Mouse (Mus musculus): ENCODE results near the gene Baiap2. TPM values are rescaled to one million over a fixed set of nuclear protein-coding genes. Genes with fewer than 3 reads are reported as not detected.
A peak's percentile ranks its signal among the peaks of the same experiment; 100 is the strongest.

Baiap2 gene
- total RNA-seq, 2 experiments from 2014 or later, result 249 to 287 TPM

DNA sequence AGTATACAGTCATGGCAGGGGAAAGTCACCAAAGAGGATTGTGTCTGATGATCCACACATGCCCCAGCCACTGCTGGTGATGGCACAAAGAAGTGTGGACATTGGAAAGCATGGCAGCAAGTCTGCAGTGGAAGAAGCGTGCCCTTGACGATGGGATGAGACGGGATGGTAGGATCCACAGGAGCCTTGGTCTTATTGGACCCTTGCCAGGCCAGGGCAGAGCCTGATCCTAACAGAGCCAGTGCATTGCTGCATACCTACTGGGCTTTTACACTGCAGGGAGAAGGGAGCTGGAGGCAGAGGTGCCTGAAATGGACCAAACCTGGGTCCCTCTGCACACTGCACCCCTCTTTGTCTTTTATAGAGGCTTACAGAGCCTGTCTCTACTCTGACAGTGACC, 8.0 kb downstream of the Baiap2 start:
- Histone ChIP-seq H3K27ac (no peak overlapping the region), H3K4me3 (no peak overlapping the region)
- no peak for TF ChIP-seq CTCF (IDR thresholded peaks at IDR 0.05)
- intact Hi-C loops (cut with DNase I), result no loop called here
- no peak for DNase-seq (ENCODE audit: extremely low spot score in 1 of 2, low spot score in 2 of 2)

- Histone ChIP-seq H3K4me3 (no peak overlapping the region), H3K27ac (no peak overlapping the region; the same call in 1 of the 2 replicates)
- intact Hi-C loops (cut with DNase I), result no loop called here
- DNase-seq (ENCODE audit: extremely low spot score in 1 of 2, low spot score in 2 of 2), result no peak
- no peak for TF ChIP-seq CTCF (IDR thresholded peaks at IDR 0.05)
Observed at GRCm38 (mm10) chr11:119951326-119951725, 8.8 kb downstream of the Baiap2 start.

DNA sequence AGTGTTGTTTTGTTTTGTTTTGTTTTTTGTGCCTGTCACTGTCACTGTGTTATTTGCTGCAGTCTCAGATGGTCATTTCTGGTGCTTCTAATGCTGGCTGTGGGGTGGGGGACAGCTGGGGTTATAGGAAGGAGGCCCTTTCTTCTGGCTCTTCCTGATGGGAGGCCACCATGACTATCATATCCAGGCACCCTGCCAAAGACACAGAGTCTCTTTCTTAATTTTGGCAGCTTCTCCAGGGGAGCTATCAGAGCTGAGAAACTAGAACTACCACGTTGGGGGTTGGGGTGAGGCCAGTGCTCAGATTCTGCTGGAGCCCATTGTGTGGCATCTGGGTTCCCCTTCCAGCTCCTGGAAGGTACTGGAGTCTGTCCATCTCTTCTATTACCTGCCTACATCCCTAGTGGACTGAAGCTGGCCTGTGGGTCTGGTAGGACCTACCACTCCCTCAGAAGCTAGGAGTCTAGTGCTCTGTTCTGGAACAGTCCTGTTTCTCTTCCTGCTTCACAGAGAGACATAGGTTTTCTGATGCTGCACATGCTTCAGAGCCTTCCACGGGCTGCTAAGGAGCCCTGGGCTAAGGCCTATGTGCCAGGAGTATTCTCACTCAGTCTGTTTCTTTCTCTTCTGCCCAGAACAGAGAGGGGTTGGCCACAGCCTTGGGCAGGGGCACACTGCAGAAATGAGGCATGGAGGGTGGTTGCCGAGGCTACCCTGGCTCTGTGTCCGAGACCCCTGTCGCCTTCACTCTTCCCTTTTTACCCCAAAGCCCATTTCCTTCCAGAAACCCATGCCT, 10.1 kb downstream of the Baiap2 start:
- no peak for DNase-seq (ENCODE audit: extremely low spot score in 1 of 2, low spot score in 2 of 2)
- intact Hi-C loops (cut with DNase I), result no loop called here
- Histone ChIP-seq H3K4me3 (no peak overlapping the region), H3K27ac (peak overlapping the region; percentile 10; the same call in 1 of the 2 replicates)
- no peak for TF ChIP-seq CTCF (IDR thresholded peaks at IDR 0.05)

DNA sequence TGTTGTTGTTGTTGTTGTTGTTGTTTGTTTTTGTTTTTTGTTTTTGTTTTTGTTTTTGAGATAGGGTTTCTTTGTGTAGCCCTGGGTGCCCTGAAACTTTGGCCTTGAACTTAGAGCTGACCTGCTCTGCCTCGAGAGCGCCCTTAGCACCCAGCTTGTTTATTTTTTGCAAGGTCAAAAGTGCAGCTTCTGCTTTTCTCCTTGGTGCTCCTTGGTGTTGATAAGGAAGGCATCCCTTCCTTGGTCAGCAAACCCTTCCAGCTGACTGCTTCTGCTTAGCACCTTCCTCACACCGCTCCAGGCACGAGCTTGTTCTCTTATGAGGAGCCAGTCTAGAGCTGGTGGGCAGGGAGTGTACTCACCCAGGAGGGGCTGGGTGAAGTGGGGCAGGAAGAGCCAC, 11.7 kb downstream of the Baiap2 start:
- TF ChIP-seq CTCF (IDR thresholded peaks at IDR 0.05), result no peak
- DNase-seq (ENCODE audit: extremely low spot score in 1 of 2, low spot score in 2 of 2), result no peak
- intact Hi-C loops (cut with DNase I), result no loop called here
- H3K4me3 ChIP-seq, result no peak overlapping the region
- H3K27ac ChIP-seq, result no peak overlapping the region; the same call in 1 of the 2 replicates

- peak overlapping the region; percentile 41; the same call in 1 of the 2 replicates for H3K27ac ChIP-seq
Observed at GRCm38 (mm10) chr11:119954749-119955337, 12.3 kb downstream of the Baiap2 start.

GRCm38 (mm10) chr11:119955432-119955831, 12.9 kb downstream of the Baiap2 start:
- no peak for TF ChIP-seq CTCF (IDR thresholded peaks at IDR 0.05)
- no peak for DNase-seq (ENCODE audit: extremely low spot score in 1 of 2, low spot score in 2 of 2)
- intact Hi-C loops (cut with DNase I), result no loop called here
- no peak overlapping the region for H3K4me3 ChIP-seq
- H3K27ac ChIP-seq, result peak overlapping the region; percentile 3; the same call in 1 of the 2 replicates

More at GRCm38 (mm10) chr11:119954749-119955337, 12.3 kb downstream of the Baiap2 start:
- intact Hi-C loops (cut with DNase I), result no loop called here
- no peak for DNase-seq (ENCODE audit: extremely low spot score in 1 of 2, low spot score in 2 of 2)
- TF ChIP-seq CTCF (IDR thresholded peaks at IDR 0.05), result no peak
- H3K4me3 ChIP-seq, result no peak overlapping the region

DNA sequence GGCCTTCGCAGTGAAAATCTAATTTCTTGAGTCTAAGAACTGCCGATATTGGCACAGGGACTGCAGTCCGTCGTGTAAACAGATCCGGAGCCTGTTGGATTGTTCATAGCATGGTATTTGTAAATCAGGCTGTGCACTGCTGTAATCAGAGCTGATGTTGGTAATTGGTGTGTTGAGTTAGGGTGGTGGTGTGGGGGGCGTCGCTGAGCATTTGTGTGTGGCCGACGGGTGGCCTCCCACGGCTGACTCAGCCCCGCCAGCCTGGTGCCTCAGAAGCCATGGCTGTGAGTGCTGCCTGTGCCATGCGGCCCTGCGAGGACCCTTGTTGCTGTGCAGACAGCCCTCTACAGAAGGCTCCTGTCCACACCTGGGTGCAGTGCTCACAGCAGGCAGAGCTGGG, 14.0 kb downstream of the Baiap2 start:
- intact Hi-C loops (cut with DNase I), result no loop called here
- DNase-seq (ENCODE audit: extremely low spot score in 1 of 2, low spot score in 2 of 2), result no peak
- TF ChIP-seq CTCF (IDR thresholded peaks at IDR 0.05), result no peak
- Histone ChIP-seq H3K27ac (peak overlapping the region; percentile 37; the same call in 1 of the 2 replicates), H3K4me3 (no peak overlapping the region)

GRCm38 (mm10) chr11:119958856-119959255, 16.3 kb downstream of the Baiap2 start:
- intact Hi-C loops (cut with DNase I), result no loop called here
- Histone ChIP-seq H3K4me3 (no peak overlapping the region), H3K27ac (peak overlapping the region; percentile 78)
- no peak for TF ChIP-seq CTCF (IDR thresholded peaks at IDR 0.05)
- no peak for DNase-seq (ENCODE audit: extremely low spot score in 1 of 2, low spot score in 2 of 2)

- no peak for TF ChIP-seq CTCF (IDR thresholded peaks at IDR 0.05)
- intact Hi-C loops (cut with DNase I), result loop anchor here (2.0 kb wide), 1 partner anchor 31 kb away; no protein-coding TSS in a partner anchor
- H3K27ac ChIP-seq, result peak overlapping the region; percentile 78
- no peak for DNase-seq (ENCODE audit: extremely low spot score in 1 of 2, low spot score in 2 of 2)
- no peak overlapping the region for H3K4me3 ChIP-seq
Observed at GRCm38 (mm10) chr11:119959714-119960113, 17.2 kb downstream of the Baiap2 start.

GRCm38 (mm10) chr11:119960671-119961070, 18.1 kb downstream of the Baiap2 start:
- Histone ChIP-seq H3K27ac (peak overlapping the region; percentile 75), H3K4me3 (no peak overlapping the region)
- intact Hi-C loops (cut with DNase I), result loop anchor here (2.0 kb wide), 1 partner anchor 30 kb away; no protein-coding TSS in a partner anchor
- no peak for DNase-seq (ENCODE audit: extremely low spot score in 1 of 2, low spot score in 2 of 2)
- no peak for TF ChIP-seq CTCF (IDR thresholded peaks at IDR 0.05)

DNA sequence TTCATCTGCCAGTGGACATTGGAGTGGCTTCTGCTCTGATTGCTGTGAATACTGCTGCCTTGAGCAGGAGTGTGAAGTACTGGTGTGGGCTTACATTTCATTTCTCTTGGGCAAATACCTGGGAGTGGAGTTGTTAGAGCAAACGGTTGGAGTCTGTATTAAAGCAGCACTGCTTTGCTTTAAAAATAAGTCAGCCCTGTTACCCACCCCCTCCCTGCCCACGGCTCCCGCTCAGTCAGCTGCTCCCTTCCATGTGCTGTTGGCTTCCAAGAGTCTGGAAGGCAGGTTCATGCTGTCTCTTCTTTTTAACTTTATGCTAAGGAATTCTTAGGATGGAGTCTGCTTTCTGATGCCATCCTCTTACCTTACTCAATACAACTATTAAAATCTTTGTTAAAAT, 18.9 kb downstream of the Baiap2 start:
- no peak for DNase-seq (ENCODE audit: extremely low spot score in 1 of 2, low spot score in 2 of 2)

GRCm38 (mm10) chr11:119965053-119965452, 22.5 kb downstream of the Baiap2 start:
- Histone ChIP-seq H3K4me3 (no peak overlapping the region), H3K27ac (no peak overlapping the region; the same call in 1 of the 2 replicates)
- TF ChIP-seq CTCF (IDR thresholded peaks at IDR 0.05), result no peak
- intact Hi-C loops (cut with DNase I), result no loop called here
- no peak for DNase-seq (ENCODE audit: extremely low spot score in 1 of 2, low spot score in 2 of 2)

More for the DNA sequence above, 18.9 kb downstream of the Baiap2 start:
- no peak overlapping the region for H3K4me3 ChIP-seq
- TF ChIP-seq CTCF (IDR thresholded peaks at IDR 0.05), result no peak
- H3K27ac ChIP-seq, result peak overlapping the region; percentile 75; the same call in 1 of the 2 replicates
- intact Hi-C loops (cut with DNase I), result loop anchor here (2.0 kb wide), 1 partner anchor 29 kb away; no protein-coding TSS in a partner anchor

All from left cerebral cortex, adult 2 months (tissue).